Mouse (Mus musculus): ENCODE results near the gene Bbs7.

DNA sequence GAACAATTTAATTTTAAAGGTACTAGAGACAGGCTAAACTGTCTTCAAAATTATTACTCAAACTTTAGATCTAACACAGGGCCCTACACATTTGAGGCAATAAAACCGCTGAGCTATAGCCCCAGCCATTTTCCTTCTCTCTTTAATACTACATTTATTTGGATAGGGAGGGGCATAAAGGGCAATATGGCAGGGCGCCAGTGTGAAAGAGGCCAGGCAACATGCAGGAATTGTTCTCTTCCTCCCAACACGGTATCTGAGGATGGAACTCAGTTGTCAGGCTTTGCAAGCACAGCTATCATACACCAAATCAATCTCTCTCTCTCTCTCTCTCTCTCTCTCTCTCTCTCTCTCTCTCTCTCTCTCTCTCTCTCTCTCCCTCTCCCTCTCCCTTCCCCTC is 14.5 kb downstream of the Bbs7 start:
- TF ChIP-seq CTCF (IDR thresholded peaks at IDR 0.05; ENCODE audit: low read depth), result no peak
- no peak for TF ChIP-seq EP300 (IDR thresholded peaks at IDR 0.05; ENCODE audit: low read depth)

All from heart, postnatal 0 days (tissue).